Mouse (Mus musculus) myocyte (in vitro differentiated cells): Measurements from ENCODE around the gene Plekhs1. TPM values are rescaled to one million over a fixed set of nuclear protein-coding genes. Genes with fewer than 3 reads are reported as not detected.

Experiments
- H3K27me3 ChIP-seq: one replicate; pipeline ENCODE4 v1.6.1; 2011; ENCODE audit not compliant: control insufficient read depth, insufficient read depth, insufficient read length
- H3K36me3 ChIP-seq: one replicate; pipeline ENCODE4 v1.6.1; 2011; ENCODE audit not compliant: control insufficient read depth, insufficient read depth
- H3K4me2 ChIP-seq: one replicate; pipeline ENCODE4 v1.6.1; 2011; ENCODE audit warnings: low read depth, control low read depth
- H3K4me3 ChIP-seq: one replicate; pipeline ENCODE4 v1.5.1; 2011; ENCODE audit warnings: mild to moderate bottlenecking, control low read depth, moderate library complexity
- H3K79me2 ChIP-seq: one replicate; pipeline ENCODE4 v1.6.1; 2011; ENCODE audit not compliant: control insufficient read depth, insufficient read depth
- H3ac ChIP-seq: one replicate; pipeline ENCODE4 v1.6.1; 2011; ENCODE audit not compliant: control insufficient read depth, insufficient read length
- CEBPB ChIP-seq: IDR thresholded peaks from 2 replicates; pipeline ENCODE4 v1.6.1; 2011; ENCODE audit warnings: mild to moderate bottlenecking, moderate library complexity; ENCODE audit not compliant: poor library complexity, insufficient read depth, severe bottlenecking
- E2F4 ChIP-seq: IDR thresholded peaks from one replicate; pipeline ENCODE4 v1.6.1; 2011; ENCODE audit warnings: mild to moderate bottlenecking, control low read depth, moderate library complexity; ENCODE audit not compliant: insufficient read depth
- MAX ChIP-seq: IDR thresholded peaks from one replicate; pipeline ENCODE4 v1.6.1; 2011; ENCODE audit warnings: low read depth, mild to moderate bottlenecking, control low read depth
- MYOD1 ChIP-seq, 3 experiments: IDR thresholded peaks; one replicate each; pipeline ENCODE4 v1.6.1; 2011; ENCODE audit warnings: control low read depth in 2 of 3, low read depth in 2 of 3, mild to moderate bottlenecking in 2 of 3, moderate library complexity in 1 of 3; ENCODE audit not compliant: insufficient read length in 2 of 3, control insufficient read depth in 1 of 3
- MYOG ChIP-seq, 3 experiments: IDR thresholded peaks; one replicate each; pipeline ENCODE4 v1.6.1; 2011; ENCODE audit warnings: control low read depth in 2 of 3, low read depth in 2 of 3, mild to moderate bottlenecking in 2 of 3; ENCODE audit not compliant: insufficient read length in 2 of 3, control insufficient read depth in 1 of 3, insufficient read depth in 1 of 3
- POLR2A ChIP-seq: IDR thresholded peaks from one replicate; pipeline ENCODE4 v1.6.1; 2011; ENCODE audit warnings: low read depth, mild to moderate bottlenecking, control low read depth, moderate library complexity; ENCODE audit not compliant: insufficient read length
- POLR2AphosphoS2 ChIP-seq: IDR thresholded peaks from one replicate; pipeline ENCODE4 v1.6.1; 2011; ENCODE audit warnings: low read depth, control low read depth; ENCODE audit not compliant: insufficient read length
- REST ChIP-seq: IDR thresholded peaks from one replicate; pipeline ENCODE4 v1.6.1; 2011; ENCODE audit warnings: mild to moderate bottlenecking, control low read depth, moderate library complexity; ENCODE audit not compliant: insufficient read depth, insufficient read length
- SRF ChIP-seq: IDR thresholded peaks from one replicate; pipeline ENCODE4 v1.6.1; 2011; ENCODE audit warnings: low read depth; ENCODE audit not compliant: control insufficient read depth, insufficient read length
- TCF12 ChIP-seq: IDR thresholded peaks from one replicate; pipeline ENCODE4 v1.6.1; 2011; ENCODE audit warnings: mild to moderate bottlenecking, control low read depth; ENCODE audit not compliant: poor library complexity, insufficient read depth, severe bottlenecking
- TCF3 ChIP-seq: IDR thresholded peaks from one replicate; pipeline ENCODE4 v1.6.1; 2011; ENCODE audit warnings: low read depth, control low read depth; ENCODE audit not compliant: insufficient read length
- USF1 ChIP-seq: IDR thresholded peaks from one replicate; pipeline ENCODE4 v1.6.1; 2011; ENCODE audit warnings: low read depth, mild to moderate bottlenecking, control low read depth, moderate library complexity
- polyA plus RNA-seq: library from polyadenylated mRNA; unstranded; fragments of >200 nt; fragmentation: generic; extraction: Trizol; gene quantifications from one replicate; pipeline ENCODE4 v1.2.1, GENCODE M21; 2012; ENCODE audit warnings: missing spikeins

The Plekhs1 gene
- polyA plus RNA-seq, 1 experiment, result 0.04 TPM

DNA sequence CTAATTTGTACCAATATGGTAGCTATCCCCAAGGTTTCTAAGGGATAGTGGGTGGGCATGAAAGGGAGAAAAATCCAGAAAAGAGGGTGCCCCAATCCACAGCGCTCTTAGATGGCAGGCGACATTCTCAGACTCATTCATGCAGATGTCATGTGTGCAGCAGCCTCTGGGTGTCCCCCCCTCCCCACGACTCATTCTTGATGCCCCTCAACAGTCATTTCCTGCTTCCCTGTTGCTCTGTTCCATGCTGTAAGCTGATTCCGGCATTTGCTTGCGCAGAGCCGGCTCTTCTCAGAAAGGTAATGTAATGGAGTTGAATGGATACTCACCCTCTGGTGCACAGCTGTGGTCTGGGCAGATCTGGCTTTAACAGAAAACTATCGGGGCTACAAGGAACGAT, 31.1 kb upstream of the Plekhs1 start:
- H3K79me2 ChIP-seq, result no peaks in the 10 kb centered on the region

GRCm38 (mm10) chr19:56432706-56433105, 28.7 kb upstream of the Plekhs1 start:
- no peak overlapping the region for H3K4me2 ChIP-seq
- H3K36me3 ChIP-seq, result no peaks in the 10 kb centered on the region
- no peak for TF ChIP-seq TCF3
- TF ChIP-seq MAX, result no peak
- no peak for TF ChIP-seq MYOG (IDR thresholded peaks at IDR 0.05; ENCODE audit: control insufficient read depth in 1 of 3, insufficient read depth in 1 of 3, insufficient read length in 2 of 3, low read depth in 2 of 3)
- TF ChIP-seq E2F4, result no peak
- TF ChIP-seq USF1, result no peak
- TF ChIP-seq SRF, result no peak
- no peak for TF ChIP-seq MYOD1 (IDR thresholded peaks at IDR 0.05; ENCODE audit: control insufficient read depth in 1 of 3, insufficient read length in 2 of 3, low read depth in 2 of 3)
- TF ChIP-seq CEBPB, result no peak
- TF ChIP-seq POLR2AphosphoS2, result no peak
- TF ChIP-seq REST, result no peak
- no peak for TF ChIP-seq TCF12
- no peak for TF ChIP-seq POLR2A
- no peaks in the 10 kb centered on the region for H3K79me2 ChIP-seq
- no peaks in the 10 kb centered on the region for H3K27me3 ChIP-seq
- no peak overlapping the region for H3K4me3 ChIP-seq
- no peak overlapping the region for H3ac ChIP-seq

More for the DNA sequence above, 31.1 kb upstream of the Plekhs1 start:
- Histone ChIP-seq H3K4me3 (no peak overlapping the region), H3K4me2 (no peak overlapping the region), H3K27me3 (no peaks in the 10 kb centered on the region), H3K36me3 (no peaks in the 10 kb centered on the region), H3ac (no peak overlapping the region)
- TF ChIP-seq MYOD1 (IDR thresholded peaks at IDR 0.05; ENCODE audit: control insufficient read depth in 1 of 3, insufficient read length in 2 of 3, low read depth in 2 of 3) (no peak), REST (no peak), MYOG (IDR thresholded peaks at IDR 0.05; ENCODE audit: control insufficient read depth in 1 of 3, insufficient read depth in 1 of 3, insufficient read length in 2 of 3, low read depth in 2 of 3) (no peak), TCF3 (no peak), SRF (no peak), USF1 (no peak), POLR2AphosphoS2 (no peak), TCF12 (no peak), POLR2A (no peak)

GRCm38 (mm10) chr19:56433581-56433980, 27.9 kb upstream of the Plekhs1 start:
- no peak overlapping the region for H3K4me3 ChIP-seq
- no peak overlapping the region for H3ac ChIP-seq
- H3K27me3 ChIP-seq, result no peaks in the 10 kb centered on the region
- H3K79me2 ChIP-seq, result no peaks in the 10 kb centered on the region
- TF ChIP-seq CEBPB, result no peak
- TF ChIP-seq SRF, result no peak
- TF ChIP-seq E2F4, result no peak
- TF ChIP-seq MYOD1 (IDR thresholded peaks at IDR 0.05; ENCODE audit: control insufficient read depth in 1 of 3, insufficient read length in 2 of 3, low read depth in 2 of 3), result no peak
- no peak for TF ChIP-seq POLR2A
- TF ChIP-seq POLR2AphosphoS2, result no peak
- no peaks in the 10 kb centered on the region for H3K36me3 ChIP-seq
- no peak overlapping the region for H3K4me2 ChIP-seq

GRCm38 (mm10) chr19:56436380-56436779, 25.1 kb upstream of the Plekhs1 start:
- Histone ChIP-seq H3K79me2 (no peaks in the 10 kb centered on the region), H3ac (no peak overlapping the region), H3K4me3 (no peak overlapping the region), H3K4me2 (no peak overlapping the region), H3K27me3 (no peaks in the 10 kb centered on the region), H3K36me3 (no peaks in the 10 kb centered on the region)
- no peak for TF ChIP-seq TCF3
- TF ChIP-seq MAX, result no peak
- no peak for TF ChIP-seq REST
- TF ChIP-seq TCF12, result no peak
- TF ChIP-seq MYOD1 (IDR thresholded peaks at IDR 0.05; ENCODE audit: control insufficient read depth in 1 of 3, insufficient read length in 2 of 3, low read depth in 2 of 3), result no peak
- TF ChIP-seq CEBPB, result no peak
- TF ChIP-seq MYOG (IDR thresholded peaks at IDR 0.05; ENCODE audit: control insufficient read depth in 1 of 3, insufficient read depth in 1 of 3, insufficient read length in 2 of 3, low read depth in 2 of 3), result no peak
- TF ChIP-seq POLR2A, result no peak
- TF ChIP-seq E2F4, result no peak
- no peak for TF ChIP-seq POLR2AphosphoS2
- TF ChIP-seq USF1, result no peak
- TF ChIP-seq SRF, result no peak

GRCm38 (mm10) chr19:56438357-56439071, 22.9 kb upstream of the Plekhs1 start:
- Histone ChIP-seq H3K79me2 (no peaks in the 10 kb centered on the region), H3K36me3 (no peaks in the 10 kb centered on the region), H3K4me3 (no peak overlapping the region), H3ac (no peak overlapping the region), H3K4me2 (no peak overlapping the region), H3K27me3 (no peaks in the 10 kb centered on the region)
- TF ChIP-seq MYOD1 (IDR thresholded peaks at IDR 0.05; ENCODE audit: control insufficient read depth in 1 of 3, insufficient read length in 2 of 3, low read depth in 2 of 3) (no peak), POLR2A (no peak), USF1 (no peak), MAX (no peak), CEBPB (no peak), POLR2AphosphoS2 (no peak), SRF (no peak), REST (no peak), TCF12 (no peak), MYOG (IDR thresholded peaks at IDR 0.05; ENCODE audit: control insufficient read depth in 1 of 3, insufficient read depth in 1 of 3, insufficient read length in 2 of 3, low read depth in 2 of 3) (no peak), E2F4 (no peak), TCF3 (no peak)
